Mouse (Mus musculus): ENCODE measurements around the gene Paxx.

DNA sequence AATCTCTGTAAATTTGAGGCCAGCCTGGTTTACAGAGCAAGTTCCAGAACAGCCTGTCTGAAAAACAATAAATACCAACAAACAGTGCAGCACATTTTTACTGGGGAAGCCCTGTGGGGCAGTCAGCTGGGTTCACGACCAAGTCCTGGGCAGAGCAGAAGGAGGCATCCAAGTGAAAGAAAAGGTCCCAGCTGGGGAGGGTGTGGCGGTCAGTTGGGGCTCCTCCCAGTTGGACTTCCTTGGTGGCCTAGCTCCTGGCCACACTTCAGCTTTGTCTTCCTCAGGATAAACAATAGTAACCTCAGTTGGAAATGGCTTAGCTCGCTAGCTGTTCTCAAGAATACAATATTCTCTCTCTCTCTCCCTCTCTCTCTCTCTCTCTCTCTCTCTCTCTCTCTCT is 43.5 kb downstream of the Paxx start:
- TF ChIP-seq CTCF (IDR thresholded peaks at IDR 0.05; ENCODE audit: low read depth, low read length) (no peak), POLR2A (IDR thresholded peaks at IDR 0.05; ENCODE audit: borderline replicate concordance, low read depth, low read length) (no peak)

Data from bone marrow macrophage, adult 2 months (primary cell).